Mouse (Mus musculus) right cerebral cortex, postnatal 4 days (tissue): ENCODE results near the gene Pde10a.

ENCODE experiments used
- DNase-seq: peaks from one replicate; pipeline ENCODE4 v3.0.0-alpha.2; 2022

Pde10a gene

DNA sequence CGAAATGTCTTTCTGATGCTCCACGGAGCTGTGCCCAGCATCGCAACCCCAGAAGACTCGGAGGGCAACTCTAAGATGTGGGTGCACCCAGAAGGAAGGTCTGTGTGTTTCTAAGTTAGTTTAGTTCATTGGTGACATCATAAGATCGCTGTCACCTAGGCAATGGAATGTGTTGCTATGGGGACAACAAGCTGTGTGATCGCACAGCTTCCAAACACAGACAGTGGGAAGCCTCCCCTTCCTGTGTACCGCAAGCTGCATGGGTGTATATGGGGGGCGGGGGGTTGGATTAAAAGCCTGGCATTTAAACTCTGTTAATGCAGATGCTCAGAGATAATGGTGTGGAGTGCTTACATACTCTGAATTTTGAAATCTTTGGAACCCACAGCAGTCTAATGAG lies 56.4 kb downstream of the Pde10a start:
- DNase-seq: peak; percentile 14

- DNase-seq: peak; percentile 88
Measured at GRCm38 (mm10) chr17:8592427-8593277, 67.5 kb downstream of the Pde10a start.

- peak; percentile 69 for DNase-seq
Measured at GRCm38 (mm10) chr17:8597790-8598189, 72.6 kb downstream of the Pde10a start.

DNA sequence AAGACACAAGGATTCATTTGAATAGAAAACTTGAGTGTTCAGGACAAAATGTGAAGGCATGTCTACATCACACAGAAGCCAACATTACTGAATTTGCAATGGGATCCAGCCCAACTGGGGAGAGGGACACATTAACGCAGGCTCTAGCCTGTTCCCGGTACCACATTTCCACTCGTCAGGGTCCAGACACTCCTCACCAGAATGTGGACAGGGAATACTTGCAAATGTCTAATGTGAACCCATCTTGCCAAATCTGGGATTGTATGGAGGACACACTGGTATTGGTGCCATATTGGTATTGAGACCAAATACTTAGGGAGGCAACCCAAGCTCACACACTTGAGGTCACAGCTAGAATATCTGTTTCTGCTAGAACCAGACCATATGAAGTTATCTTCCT lies 77.8 kb downstream of the Pde10a start:
- no peak for DNase-seq

GRCm38 (mm10) chr17:8605921-8606320 lies 80.7 kb downstream of the Pde10a start:
- DNase-seq: no peak

DNA sequence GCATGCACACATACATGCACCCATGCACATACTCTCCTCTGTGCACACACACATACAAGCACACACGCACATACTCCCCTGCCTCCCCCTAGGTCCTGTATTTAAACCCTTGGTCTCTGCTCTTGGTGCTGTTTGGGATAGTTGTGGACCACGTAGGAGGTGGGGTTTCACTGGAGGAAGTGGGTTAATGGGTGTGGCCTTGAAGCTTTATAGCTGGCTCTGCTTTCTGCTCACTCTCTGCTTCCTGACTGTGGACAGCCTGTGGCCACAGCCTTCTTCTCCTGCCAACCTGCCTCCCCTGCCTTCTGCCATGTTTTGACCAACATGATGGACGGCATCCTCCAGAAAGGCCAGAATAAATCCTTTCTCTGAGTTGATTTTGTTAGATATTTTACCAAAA lies 81.5 kb downstream of the Pde10a start:
- DNase-seq: no peak

DNA sequence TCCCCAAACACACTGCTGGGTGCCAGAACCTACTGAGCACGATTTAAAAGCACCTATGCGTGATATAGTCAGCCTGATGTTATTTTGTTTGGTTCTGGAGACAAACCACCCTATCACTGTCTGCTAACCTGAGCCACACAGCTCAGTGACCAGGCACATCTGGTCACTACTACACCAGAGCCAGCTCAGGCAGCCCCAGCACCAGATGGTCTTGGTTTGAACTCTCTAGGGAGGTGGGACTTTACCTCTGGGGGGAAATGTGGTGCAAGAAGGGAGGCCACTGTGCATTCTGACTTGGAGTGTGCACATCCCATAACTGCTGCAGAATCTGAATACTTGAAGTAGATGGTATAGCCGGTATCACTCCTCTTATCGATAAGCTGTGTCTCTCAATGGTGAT lies 86.7 kb downstream of the Pde10a start:
- DNase-seq: no peak

GRCm38 (mm10) chr17:8613882-8614551 lies 88.8 kb downstream of the Pde10a start:
- DNase-seq: peak; percentile 88

- no peak for DNase-seq
Measured at GRCm38 (mm10) chr17:8620346-8620745, 95.2 kb downstream of the Pde10a start.

DNA sequence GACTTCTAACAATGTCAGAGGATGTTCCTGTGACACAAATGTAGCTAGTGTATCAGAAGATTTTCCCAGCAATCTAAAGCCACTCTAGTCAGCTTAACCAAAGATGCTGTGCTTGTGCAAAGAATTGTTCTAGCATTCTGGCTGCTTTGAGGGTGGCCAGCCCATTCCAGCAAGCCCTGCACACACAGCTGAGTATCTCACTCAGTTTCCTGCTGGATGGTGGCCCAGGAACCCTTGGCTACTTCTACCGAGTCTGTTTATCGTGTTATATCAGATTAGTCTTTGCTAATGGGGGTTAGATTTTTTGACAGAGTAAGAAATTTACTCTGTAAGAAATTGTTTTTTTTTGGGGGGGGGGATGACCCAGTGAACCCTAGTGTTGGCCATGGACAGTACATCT lies 95.9 kb downstream of the Pde10a start:
- DNase-seq: no peak

DNA sequence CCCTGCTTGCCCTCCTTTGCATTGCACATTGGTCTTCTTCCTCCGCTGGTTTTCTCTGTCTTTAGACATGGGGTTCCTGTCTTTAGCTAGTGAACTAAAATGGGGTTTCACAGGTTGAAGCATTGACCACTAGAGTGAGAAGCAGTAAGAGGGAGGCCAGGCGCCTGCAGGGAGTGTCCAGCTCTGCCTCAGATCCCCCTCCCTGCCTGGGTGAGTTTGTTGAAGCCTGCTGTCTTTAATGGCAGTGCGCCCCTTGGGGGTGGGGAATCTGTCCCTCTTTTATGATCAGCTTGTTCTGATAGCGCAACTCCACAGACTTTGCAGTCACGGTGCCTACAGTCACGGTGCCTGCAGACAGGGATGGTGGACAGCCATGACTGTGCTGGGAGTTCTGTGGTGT lies 96.7 kb downstream of the Pde10a start:
- DNase-seq: no peak

GRCm38 (mm10) chr17:8626421-8626820 lies 101.2 kb downstream of the Pde10a start:
- DNase-seq: no peak

GRCm38 (mm10) chr17:8631701-8632100 lies 106.5 kb downstream of the Pde10a start:
- DNase-seq: no peak

DNA sequence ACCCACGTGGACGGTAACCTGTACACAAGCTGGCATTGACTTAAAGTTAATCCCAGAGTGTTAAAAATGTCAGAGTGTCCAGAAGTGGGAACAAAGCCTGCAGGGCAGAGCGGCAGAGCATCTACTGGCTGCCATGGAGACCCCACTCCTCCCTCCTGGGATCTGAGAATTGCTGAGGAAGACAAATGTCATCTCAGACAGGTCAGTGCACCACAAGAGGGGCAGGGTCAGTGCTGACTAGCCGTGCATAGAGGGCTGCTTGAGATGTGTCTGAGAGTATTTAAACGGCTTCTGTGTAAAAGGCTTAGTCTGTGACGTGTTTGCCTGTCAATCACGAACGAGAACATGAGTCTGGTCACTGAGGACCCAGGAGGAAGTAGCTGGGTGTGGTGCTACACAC lies 108.4 kb downstream of the Pde10a start:
- no peak for DNase-seq

- DNase-seq: no peak
Measured at GRCm38 (mm10) chr17:8634476-8634875, 109.3 kb downstream of the Pde10a start.

DNA sequence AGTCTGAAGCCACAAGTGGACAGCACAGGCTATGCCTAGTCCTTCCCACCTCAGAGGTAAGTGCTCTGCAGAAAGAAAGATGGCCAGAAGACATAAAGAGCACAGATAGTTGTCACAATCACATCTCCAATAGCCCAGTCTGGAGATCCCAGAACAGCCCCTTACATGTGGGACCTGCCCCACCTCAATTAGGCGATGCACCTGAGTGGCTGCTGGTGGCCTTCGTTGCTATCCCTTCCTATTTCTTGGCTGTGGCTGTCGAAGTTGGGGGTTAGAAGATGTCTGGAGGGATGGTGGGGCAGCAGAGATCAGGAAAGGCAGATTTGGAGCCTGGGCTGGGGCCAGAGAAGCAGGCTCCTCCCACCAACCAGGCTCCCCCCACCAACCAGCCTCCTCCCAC lies 111.1 kb downstream of the Pde10a start:
- DNase-seq: no peak

GRCm38 (mm10) chr17:8636691-8637090 lies 111.5 kb downstream of the Pde10a start:
- DNase-seq: no peak

DNA sequence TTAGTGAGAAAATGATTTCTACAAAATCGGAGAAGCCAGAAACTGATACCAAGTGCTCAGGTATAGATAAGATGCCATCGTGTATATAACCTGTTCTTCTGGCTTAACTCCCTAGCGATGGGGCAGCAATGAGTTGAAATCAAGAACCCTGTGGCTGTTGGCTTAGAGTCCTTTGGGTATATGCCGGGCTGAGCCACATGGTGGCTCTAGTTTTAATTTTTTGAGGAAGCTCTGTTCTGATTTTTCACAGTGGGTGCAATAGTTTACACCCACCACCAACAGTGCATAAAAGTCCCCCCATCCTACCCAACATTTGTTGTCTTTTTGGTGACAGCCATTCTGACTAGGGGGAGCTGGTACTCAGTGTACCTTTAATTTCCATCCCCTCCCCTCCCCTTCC lies 112.0 kb downstream of the Pde10a start:
- no peak for DNase-seq

- DNase-seq: peak; percentile 26
Measured at GRCm38 (mm10) chr17:8639703-8640380, 114.7 kb downstream of the Pde10a start.

- DNase-seq: no peak
Measured at GRCm38 (mm10) chr17:8640741-8641480, 115.7 kb downstream of the Pde10a start.

DNA sequence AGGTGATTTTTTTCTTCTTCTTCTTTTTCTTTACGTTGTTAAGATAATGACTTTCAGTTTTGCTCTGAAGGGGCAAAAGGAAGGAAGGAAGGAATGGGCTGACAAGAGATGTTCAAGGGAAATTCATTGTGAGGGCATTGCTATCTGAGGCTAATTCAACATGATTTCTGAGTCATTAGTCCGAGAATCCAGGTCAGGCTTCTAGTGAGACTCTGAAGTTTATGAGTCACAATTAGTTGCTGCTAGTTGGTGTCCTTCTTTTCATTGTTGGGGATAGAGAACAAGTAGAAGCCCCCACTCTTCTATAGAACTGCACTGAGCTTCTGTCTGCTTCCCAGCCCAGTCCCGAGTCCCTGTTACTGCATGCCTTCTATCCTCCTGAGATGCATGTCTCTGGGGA lies 116.3 kb downstream of the Pde10a start:
- DNase-seq: no peak

DNA sequence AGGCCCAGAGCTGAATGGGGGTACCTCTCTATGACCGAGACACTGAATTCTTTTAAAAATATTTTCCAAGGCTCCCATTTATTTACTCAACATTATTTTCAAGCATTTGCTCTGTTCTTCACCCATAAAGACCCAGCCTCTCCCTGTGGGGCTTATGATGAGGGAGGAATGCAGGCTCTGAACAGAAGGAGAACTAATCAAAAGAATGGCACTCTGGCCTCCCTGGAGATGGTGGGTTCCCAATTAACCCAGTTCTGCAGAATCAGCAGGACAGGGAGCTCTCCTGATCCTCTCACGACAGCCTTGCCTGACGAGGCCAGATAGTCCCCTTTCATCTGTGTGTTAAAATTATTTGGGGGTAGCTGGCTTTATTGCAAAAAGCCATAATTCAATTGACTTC lies 117.2 kb downstream of the Pde10a start:
- no peak for DNase-seq

GRCm38 (mm10) chr17:8647372-8647871 lies 122.2 kb downstream of the Pde10a start:
- DNase-seq: peak; percentile 12
